Mouse (Mus musculus) cerebellum, adult 9-10 months (tissue): ENCODE measurements around the gene Babam1.

Experiments
- DNase-seq: peaks from one replicate; pipeline ENCODE4 v3.0.0; 2022

Babam1 gene

DNA sequence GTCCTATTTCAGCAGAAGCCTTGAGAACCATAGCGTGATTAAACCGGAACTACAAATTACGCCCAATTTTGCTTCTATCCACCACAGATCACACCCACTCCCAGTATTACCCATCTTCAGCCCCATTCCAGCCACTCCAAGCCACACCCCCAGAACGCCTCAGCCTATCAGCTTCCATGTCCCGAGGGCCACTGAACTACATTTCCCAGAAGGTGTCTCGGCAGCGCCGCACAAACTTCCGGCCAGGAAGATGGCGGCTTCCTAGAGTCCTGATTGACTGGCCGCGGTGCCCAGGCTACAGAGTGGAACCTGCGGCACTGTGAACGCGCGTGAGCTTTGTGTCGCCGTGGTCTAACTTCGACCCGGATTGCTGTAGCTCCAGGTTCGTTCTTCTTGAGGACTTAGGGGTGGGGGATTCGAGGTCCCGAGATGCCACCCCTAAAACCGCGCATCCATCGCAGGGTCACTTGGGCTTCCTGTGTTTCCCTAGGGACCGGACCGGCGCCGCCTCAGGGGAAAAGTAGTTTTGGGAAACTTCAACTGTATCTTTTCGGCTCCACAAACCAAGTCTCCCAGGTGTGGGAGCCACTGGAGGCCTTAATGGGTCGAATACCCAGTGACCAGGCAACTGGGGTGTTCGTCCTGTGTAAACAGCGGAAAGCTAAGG lies at the start of gene Babam1:
Babam1 (plus strand) TSS at position 223 of the 667 bp plus-strand sequence.
- DNase-seq: peak; percentile 98

DNA sequence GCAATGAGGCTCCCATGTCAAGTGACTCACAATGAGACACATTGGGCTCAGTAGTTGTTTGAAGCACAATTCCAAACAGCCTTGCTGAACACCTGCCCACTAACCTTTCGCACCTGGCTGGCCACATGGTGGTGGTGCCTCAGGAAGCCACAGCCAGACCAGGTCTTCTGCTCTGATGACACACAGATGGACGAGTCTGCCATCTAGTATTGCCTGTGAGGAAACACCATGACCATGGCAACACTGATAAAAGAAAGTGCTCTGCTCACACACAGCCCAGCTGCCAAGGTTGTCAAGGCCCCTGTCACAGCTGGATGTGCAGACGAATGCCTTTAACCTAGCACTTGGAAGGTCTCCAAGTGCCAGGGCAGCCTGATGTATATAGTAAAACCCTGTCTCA lies 45.5 kb upstream of the Babam1 start:
- no peak for DNase-seq

GRCm38 (mm10) chr8:71351520-71351919 lies 45.1 kb upstream of the Babam1 start:
- DNase-seq: no peak

- no peak for DNase-seq
These were observed 38.6 kb upstream of the Babam1 start for GRCm38 (mm10) chr8:71358026-71358425.

DNA sequence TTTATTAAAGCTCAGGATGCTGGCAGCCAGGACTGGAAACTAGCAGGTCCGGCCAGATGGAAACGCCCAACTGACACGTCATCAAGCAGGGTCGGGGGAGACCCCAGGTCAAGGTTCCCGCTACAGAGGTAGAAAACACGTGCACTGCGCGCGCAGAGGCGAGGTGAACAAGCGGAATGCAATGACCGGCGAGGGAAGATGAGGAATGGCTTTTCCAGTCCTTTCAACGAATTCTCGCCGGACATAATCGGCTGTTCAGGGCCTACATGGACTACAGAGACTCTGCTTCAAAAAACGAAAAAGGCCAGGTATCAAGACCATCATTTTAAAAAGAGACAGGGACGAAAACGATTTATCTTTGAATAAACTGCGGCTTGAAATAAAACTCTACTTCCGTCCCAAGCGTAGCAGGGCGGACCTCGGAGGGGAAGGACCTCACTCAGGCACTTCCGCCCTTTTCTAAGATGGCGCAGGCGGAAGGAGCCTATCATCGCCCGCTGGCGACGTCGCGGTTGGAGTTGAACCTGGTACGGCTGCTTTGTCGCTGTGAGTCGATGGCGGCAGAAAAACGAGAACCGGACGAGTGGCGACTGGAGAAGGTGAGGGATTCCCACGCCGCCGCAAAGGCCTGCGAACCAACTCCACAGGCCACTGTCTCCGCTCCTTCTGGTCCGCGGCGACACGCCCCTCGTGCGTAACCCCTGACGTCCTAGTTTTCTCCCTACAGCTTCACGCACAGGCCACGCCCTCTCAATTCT lies 29.7 kb upstream of the Babam1 start, which contains the start of gene Use1:
Use1 (plus strand) TSS at position 78 of the 758 bp plus-strand sequence.
- peak; percentile 95 for DNase-seq

DNA sequence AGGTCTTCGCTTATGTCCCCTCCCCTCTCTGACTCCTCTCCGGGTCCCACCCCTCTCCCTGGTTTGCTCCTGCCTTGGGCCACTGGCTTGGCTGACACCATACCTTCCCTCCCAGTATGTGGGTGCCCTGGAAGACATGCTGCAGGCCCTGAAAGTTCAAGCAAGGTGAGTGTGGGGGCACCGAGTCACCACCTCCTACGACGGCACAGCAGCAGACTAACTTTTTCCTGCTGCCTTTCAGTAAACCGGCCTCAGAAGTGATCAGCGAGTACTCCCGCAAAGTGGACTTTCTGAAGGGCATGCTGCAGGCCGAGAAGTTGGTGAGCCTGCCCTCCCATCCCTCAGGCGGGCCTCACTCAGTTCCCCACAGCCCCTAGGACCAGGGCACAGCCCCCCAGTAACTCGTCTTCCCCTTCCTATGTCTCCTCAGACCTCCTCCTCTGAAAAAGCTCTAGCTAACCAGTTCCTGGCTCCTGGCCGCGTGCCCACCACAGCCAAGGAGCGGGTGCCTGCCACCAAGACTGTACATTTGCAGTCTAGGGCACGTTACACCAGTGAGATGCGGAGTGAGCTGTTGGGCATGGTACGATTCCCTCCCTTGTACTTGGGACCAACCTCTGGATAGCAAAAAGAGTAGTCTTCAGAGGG lies 29.0 kb upstream of the Babam1 start:
- DNase-seq: peak; percentile 74

DNA sequence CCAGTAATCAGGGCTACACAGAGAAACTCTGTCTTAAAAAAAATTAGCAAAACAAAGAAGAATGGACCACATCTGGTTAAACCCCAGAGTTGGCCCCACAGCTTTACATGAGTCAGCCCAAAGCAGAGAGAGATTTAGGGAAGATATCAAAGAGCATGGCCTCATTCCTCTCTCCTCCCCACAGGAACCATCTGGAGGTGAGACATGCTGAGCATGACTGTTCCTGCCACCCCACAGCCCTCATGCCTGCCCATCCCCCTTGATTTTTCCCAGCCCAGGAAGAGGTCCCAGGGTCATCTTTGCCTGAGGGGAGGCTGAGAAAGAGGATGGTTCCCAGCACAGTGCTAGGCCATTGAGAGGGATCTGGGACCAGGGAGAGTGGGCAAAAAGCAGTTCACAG lies 28.3 kb upstream of the Babam1 start:
- peak; percentile 40 for DNase-seq

GRCm38 (mm10) chr8:71369040-71369718 lies 27.5 kb upstream of the Babam1 start:
- DNase-seq: peak; percentile 51

DNA sequence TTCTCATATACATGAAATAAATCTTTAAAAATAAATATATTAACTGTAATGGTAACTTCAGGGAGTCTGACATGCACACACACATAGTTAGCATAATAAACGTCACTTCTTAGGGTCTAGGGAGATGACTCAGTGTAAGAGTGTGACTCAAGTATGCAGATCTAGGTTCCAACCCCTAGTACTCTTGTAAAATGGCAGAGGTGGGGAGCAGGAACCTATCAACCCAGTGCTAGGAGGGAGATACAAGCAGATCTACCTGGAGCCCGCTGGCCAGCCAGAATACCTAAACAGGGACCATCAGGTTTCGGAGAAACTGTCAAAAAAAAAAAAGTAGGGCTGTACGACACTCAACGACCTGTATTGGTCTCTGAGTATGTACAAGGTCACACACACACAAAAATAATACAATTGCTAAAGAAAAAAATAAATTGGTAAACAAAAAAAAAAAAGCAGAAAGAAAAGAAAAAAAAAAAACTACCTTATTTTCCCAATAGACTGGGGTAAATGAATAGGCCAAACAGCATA lies 25.9 kb upstream of the Babam1 start:
- DNase-seq: peak; percentile 73

- DNase-seq: peak; percentile 96
These were observed 25.3 kb upstream of the Babam1 start, which contains the start of gene Ocel1 for GRCm38 (mm10) chr8:71371236-71371848. Gene Ocel1 (plus strand): TSS chr8:71371298.

DNA sequence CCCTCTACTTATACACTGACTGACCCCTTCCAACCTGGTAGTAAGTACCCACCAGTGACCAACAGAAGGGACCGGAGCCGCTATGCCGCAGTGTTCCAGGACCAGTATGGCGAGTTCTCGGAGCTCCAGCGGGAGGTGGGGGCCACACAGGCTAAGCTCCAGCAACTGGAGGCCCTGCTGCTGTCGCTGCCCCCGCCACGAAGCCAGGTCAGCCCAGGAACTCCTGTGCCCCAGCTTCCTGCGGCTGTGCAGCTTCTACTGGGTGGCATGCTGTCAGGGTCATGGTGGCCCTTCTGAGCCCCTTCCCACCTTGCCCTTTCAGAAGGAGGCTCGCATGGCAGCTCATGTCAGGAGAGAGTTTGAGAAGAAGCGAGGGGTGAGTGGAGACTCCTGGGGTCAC lies 24.2 kb upstream of the Babam1 start:
- peak; percentile 69 for DNase-seq

- peak; percentile 46 for DNase-seq
These were observed 23.7 kb upstream of the Babam1 start for GRCm38 (mm10) chr8:71373000-71373399.

DNA sequence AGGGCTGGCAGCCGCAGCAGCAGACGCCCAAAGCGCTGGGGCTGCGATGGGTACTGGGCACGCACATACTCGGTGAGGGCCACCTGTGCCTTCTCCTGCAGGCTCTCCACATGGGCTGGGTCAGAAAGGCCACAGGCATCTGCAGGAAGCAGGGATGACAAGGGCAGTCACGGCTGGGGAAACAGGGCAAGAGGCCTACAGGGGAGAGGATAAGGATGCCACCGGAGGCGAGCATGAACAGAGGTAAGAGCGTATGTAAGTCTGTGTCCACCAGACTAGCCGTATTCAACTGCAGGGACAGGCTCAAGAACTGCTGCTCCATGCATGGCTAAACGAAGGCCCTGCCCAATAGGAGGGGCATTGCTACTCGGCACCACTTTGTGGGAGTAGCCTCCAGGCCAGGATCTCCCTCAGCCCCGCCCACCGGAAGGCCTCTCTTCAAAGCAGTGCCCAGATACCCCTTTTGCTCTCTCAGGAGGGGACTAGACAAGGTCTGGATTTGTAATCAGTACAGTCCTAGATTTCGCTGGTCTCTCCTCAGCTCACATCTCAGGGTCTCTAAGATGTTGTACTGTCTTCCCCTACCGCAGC lies 21.9 kb upstream of the Babam1 start:
- DNase-seq: peak; percentile 55

GRCm38 (mm10) chr8:71375581-71376422 lies 20.9 kb upstream of the Babam1 start:
- peak; percentile 89 for DNase-seq

- peak; percentile 56 for DNase-seq
These were observed 20.1 kb upstream of the Babam1 start for GRCm38 (mm10) chr8:71376423-71377030.

DNA sequence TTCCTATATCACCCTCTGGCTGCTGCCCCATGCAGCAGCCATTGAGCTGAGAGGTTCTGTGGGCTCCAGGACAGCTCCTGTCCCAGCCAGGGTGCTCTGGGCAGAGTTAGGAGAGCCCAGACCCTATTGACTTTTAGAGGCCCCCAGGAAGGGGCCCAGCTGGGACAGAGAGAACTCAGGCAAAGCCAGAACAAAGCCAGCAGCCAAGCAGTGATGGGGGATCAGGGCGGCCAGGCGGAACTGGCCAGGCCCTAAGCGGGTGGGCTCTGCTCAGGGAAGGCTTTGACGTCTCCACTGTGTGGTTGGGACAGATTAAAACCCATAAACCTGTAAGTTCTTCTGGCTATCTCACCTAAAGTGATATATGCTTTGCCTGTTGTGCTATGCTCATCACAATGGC lies 17.7 kb upstream of the Babam1 start:
- no peak for DNase-seq

DNA sequence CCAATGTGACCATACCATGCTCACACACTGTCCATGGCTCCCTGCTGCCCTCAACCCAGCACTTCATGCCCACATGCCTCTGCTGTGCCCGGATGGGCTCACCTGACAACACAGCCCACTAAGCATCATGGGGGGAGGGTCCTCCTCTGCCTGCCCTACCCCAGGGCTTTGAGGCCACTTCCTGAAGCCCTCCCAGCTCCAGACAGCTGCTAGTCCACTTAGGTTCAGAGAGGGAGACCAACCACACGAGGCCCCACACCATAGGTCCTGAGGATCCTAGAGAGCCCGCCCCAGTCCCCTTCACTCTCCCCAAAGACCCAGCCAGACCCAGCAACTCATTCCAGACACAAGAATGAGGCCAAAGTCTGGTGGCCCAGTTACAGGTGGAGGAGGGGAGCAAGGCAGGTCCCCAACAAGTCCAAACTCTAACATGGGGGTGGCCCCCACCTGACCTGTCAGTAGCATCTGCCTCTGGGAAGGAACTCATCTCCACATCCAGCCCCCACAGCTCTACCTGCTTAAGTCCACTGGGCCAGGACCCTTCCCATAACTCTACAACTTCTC lies 17.1 kb upstream of the Babam1 start:
- DNase-seq: peak; percentile 46

DNA sequence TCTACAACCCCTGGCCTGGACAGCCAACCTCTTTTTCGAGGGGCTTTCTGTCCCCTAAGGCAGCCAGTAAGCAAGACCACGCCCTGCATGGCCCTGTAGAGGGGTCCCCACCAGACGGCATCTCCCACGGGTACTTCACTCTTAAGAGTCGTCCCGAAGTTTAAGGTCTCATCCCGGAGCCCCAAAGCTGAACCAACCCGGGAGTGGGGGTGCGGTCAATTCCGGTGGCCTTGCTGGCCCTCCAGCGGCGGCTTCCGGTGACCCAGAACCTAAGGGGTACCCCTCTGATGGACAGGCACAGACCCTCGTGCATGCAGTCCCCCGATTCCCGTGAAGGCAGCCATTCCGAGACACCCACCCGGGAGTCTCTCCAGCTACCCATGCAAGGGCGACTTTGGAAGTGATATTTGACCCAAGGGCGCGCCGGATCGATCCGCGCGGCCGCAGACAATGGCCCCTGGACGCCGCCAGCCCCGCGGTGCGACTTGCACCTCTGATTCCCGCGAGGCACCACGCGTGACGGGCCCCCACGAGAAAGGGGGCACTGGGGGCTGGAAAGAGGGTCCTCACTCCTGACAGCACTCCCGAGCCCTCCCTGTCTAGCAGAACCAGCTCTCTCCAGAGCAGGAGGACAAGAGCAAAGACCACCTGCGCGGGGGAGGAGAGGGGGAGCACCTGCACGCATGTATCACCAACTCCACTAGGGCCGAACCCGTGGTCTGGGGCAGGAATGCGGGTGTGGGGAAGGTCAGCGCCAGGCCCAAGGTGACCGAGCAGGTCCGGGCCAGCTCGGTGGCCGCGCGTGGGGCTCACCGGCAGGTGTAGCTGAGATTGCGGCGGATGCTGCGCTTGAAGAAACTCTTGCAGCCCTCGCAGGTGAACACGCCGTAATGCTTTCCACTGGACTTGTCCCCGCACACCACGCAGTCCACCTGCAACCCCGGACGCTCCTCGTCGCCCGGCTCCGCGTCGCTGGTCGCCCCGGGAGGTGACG lies 16.2 kb upstream of the Babam1 start:
- DNase-seq: peak; percentile 64

GRCm38 (mm10) chr8:71381421-71381970 lies 15.2 kb upstream of the Babam1 start, which contains the start of gene Nr2f6:
Gene Nr2f6 (minus strand): TSS chr8:71381960.
- peak; percentile 67 for DNase-seq
